ENCODE assay signal across 12 mouse cellular contexts in genomic region chr5:106451681-106452440, GRCm38 (mm10). TPM values are rescaled to one million over a fixed set of nuclear protein-coding genes. Genes with fewer than 3 reads are reported as not detected.
DNase-seq lines count a peak whose midpoint lies in the region; ATAC-seq and TF ChIP-seq lines count a peak whose summit lies in the region.
"Had no signal": no experiment of that assay in that cellular context is flagged by ENCODE, and none has a peak within 500 bp of the region (broad histone marks: within the 10 kb centered on the region; RNA-seq: fewer than 3 reads in every experiment).

No protein-coding gene starts in this region.

- under 1% methylated on average over 32 of the region's 32 CpGs for WGBS in heart, embryonic 12.5 days
- under 1% methylated on average over 32 of the region's 32 CpGs for WGBS in cerebellum, adult 2 months
- WGBS in forebrain, embryonic 16.5 days, result 2% methylated on average over 32 of the region's 32 CpGs
- WGBS in midbrain, postnatal 0 days, result 1% methylated on average over 32 of the region's 32 CpGs

- peaks cover 92% of the 10 kb centered on the region for H3K27me3 ChIP-seq in heart, embryonic 12.5 days (replicated peaks)
- no peaks in the 10 kb centered on the region for H3K27me3 ChIP-seq in cerebellum, adult 2 months (ENCODE audit: control insufficient read depth, insufficient read depth, low read length)
- peaks cover 81% of the 10 kb centered on the region for H3K27me3 ChIP-seq in forebrain, embryonic 16.5 days (replicated peaks; ENCODE audit: control insufficient read depth, insufficient read depth, low read length)
- peaks cover 50% of the 10 kb centered on the region for H3K27me3 ChIP-seq in midbrain, postnatal 0 days (ENCODE audit: insufficient read depth, low read length)

- peak overlapping the region; percentile 17 for H3K4me3 ChIP-seq in heart, embryonic 12.5 days
- H3K4me3 ChIP-seq in cerebellum, adult 2 months (replicated peaks; ENCODE audit: insufficient read depth, low read depth, low read length), result peak overlapping the region; percentile 89
- peak overlapping the region; percentile 13 for H3K4me3 ChIP-seq in forebrain, embryonic 16.5 days (replicated peaks; ENCODE audit: low read length)
- peak overlapping the region; percentile 29 for H3K4me3 ChIP-seq in midbrain, postnatal 0 days (ENCODE audit: low read depth, low read length)
- H3K4me3 ChIP-seq in left cerebral cortex, adult 2 months, result no peak overlapping the region
- H3K4me3 ChIP-seq: kidney, embryonic 15.5 days had no signal

- intact Hi-C loops in heart, postnatal 36 days (cut with DNase I), result no loop called here
- intact Hi-C loops in left cerebral cortex, postnatal 14 days (cut with DNase I), result no loop called here
- intact Hi-C loops in left cerebral cortex, adult 2 months (cut with DNase I), result no loop called here

- H3K9ac ChIP-seq in heart, embryonic 12.5 days, result no peak overlapping the region
- H3K9ac ChIP-seq in forebrain, embryonic 16.5 days (replicated peaks; ENCODE audit: low read depth, low read length), result no peak overlapping the region
- H3K9ac ChIP-seq in midbrain, postnatal 0 days (replicated peaks; ENCODE audit: low read length, poor library complexity, severe bottlenecking), result no peak overlapping the region
- H3K9ac ChIP-seq: kidney, embryonic 15.5 days; liver, embryonic 14.5 days had no signal

- H3K36me3 ChIP-seq in heart, embryonic 12.5 days, result no peaks in the 10 kb centered on the region
- H3K36me3 ChIP-seq in forebrain, embryonic 16.5 days (ENCODE audit: control insufficient read depth, insufficient read depth), result no peaks in the 10 kb centered on the region
- no peaks in the 10 kb centered on the region for H3K36me3 ChIP-seq in midbrain, postnatal 0 days (ENCODE audit: insufficient read depth, low read length)
- H3K36me3 ChIP-seq: kidney, embryonic 15.5 days had no signal

- no peak overlapping the region for H3K27ac ChIP-seq in heart, embryonic 12.5 days (ENCODE audit: poor library complexity, severe bottlenecking)
- peak overlapping the region; percentile 90 for H3K27ac ChIP-seq in cerebellum, adult 2 months (ENCODE audit: insufficient read depth, low read length)
- H3K27ac ChIP-seq in forebrain, embryonic 16.5 days (ENCODE audit: low read length), result no peak overlapping the region
- H3K27ac ChIP-seq in midbrain, postnatal 0 days (ENCODE audit: low read depth, low read length), result peak overlapping the region; percentile 43; the same call in 1 of the 2 replicates
- no peak overlapping the region for H3K27ac ChIP-seq in left cerebral cortex, adult 2 months
- H3K27ac ChIP-seq: kidney, embryonic 15.5 days; liver, embryonic 14.5 days had no signal

- no peak for DNase-seq in heart, postnatal 36 days
- DNase-seq in cerebellum, adult 2 months, result peak; percentile 65 to 78
- peak; percentile 52 for DNase-seq in midbrain, postnatal 0 days (ENCODE audit: low spot score)
- DNase-seq in left cerebral cortex, postnatal 14 days (ENCODE audit: low spot score in 2 of 2), result no peak
- no peak for DNase-seq in left cerebral cortex, adult 2 months (ENCODE audit: extremely low spot score in 1 of 2, low spot score in 2 of 2)
- DNase-seq in B cell, adult 2 months, result no peak
- DNase-seq: adrenal gland, adult 2 months; thymus, adult 2 months had no signal

- no peaks in the 10 kb centered on the region for H3K9me3 ChIP-seq in heart, embryonic 12.5 days (replicated peaks)
- H3K9me3 ChIP-seq in forebrain, embryonic 16.5 days (ENCODE audit: control insufficient read depth, low read length), result no peaks in the 10 kb centered on the region
- H3K9me3 ChIP-seq in midbrain, postnatal 0 days (ENCODE audit: low read length), result no peaks in the 10 kb centered on the region
- H3K9me3 ChIP-seq: kidney, embryonic 15.5 days had no signal

- TF ChIP-seq CTCF in cerebellum, adult 2 months (IDR thresholded peaks at IDR 0.05; ENCODE audit: borderline replicate concordance, insufficient read depth, low read depth, low read length), result no peak
- no peak for TF ChIP-seq CTCF in midbrain, postnatal 0 days (IDR thresholded peaks at IDR 0.05)
- TF ChIP-seq CTCF in left cerebral cortex, adult 2 months (IDR thresholded peaks at IDR 0.05), result no peak

- peaks cover 9% of the 10 kb centered on the region for H3K4me1 ChIP-seq in heart, embryonic 12.5 days (replicated peaks)
- H3K4me1 ChIP-seq in cerebellum, adult 2 months (ENCODE audit: control insufficient read depth, insufficient read depth, low read length), result peaks cover 10% of the 10 kb centered on the region
- H3K4me1 ChIP-seq in forebrain, embryonic 16.5 days (replicated peaks; ENCODE audit: control insufficient read depth, insufficient read depth, low read length), result peaks cover 7% of the 10 kb centered on the region
- H3K4me1 ChIP-seq in midbrain, postnatal 0 days (ENCODE audit: insufficient read depth, low read length), result peaks cover 4% of the 10 kb centered on the region; the same call in 1 of the 2 replicates

- peak overlapping the region; percentile 40 for H3K4me2 ChIP-seq in heart, embryonic 12.5 days
- H3K4me2 ChIP-seq in forebrain, embryonic 16.5 days (ENCODE audit: low read length), result no peak overlapping the region
- peak overlapping the region; percentile 45 for H3K4me2 ChIP-seq in midbrain, postnatal 0 days (ENCODE audit: low read depth, low read length, poor library complexity, severe bottlenecking)
- H3K4me2 ChIP-seq: kidney, embryonic 15.5 days had no signal

- TF ChIP-seq POLR2A in cerebellum, adult 2 months (IDR thresholded peaks at IDR 0.05; ENCODE audit: borderline replicate concordance, insufficient read depth, low read length), result 0 out of 2 replicates have a peak, but pooled peaks have one; percentile 11

- no peak for ATAC-seq in heart, embryonic 12.5 days (ENCODE audit: insufficient number of reproducible peaks, low FRiP score)
- no peak for ATAC-seq in forebrain, embryonic 16.5 days
- ATAC-seq in midbrain, postnatal 0 days (ENCODE audit: low FRiP score), result no peak

RNA-seq across cellular contexts. Expression of gene Barhl2, which starts 6.1 kb away (rescaled TPM):
- polyA plus RNA-seq in heart, embryonic 12.5 days (2016; fragmentation: Nextera tagmentation; extraction: Ambion mirVana), result not detected in 2 replicates
- total RNA-seq in heart, postnatal 36 days (2021), result not detected
- 33.4 and 38.4 TPM in 2 replicates for polyA plus RNA-seq in cerebellum, adult 2 months (2012; rRNA removed)
- polyA plus RNA-seq in forebrain, embryonic 16.5 days (2015; fragmentation: Nextera tagmentation; extraction: Ambion mirVana), result 0.47 and 1.6 TPM in 2 replicates
- total RNA-seq in midbrain, postnatal 0 days (2014; rRNA removed), result 27.6 and 28.0 TPM in 2 replicates
- 5.7 and 6.5 TPM in 2 replicates for polyA plus RNA-seq in midbrain, postnatal 0 days (2015; fragmentation: Nextera tagmentation; extraction: Ambion mirVana)
- under 1 TPM; 0.35 to 0.93 TPM for total RNA-seq in left cerebral cortex, postnatal 14 days (2021)
- total RNA-seq in left cerebral cortex, adult 2 months (2021), result under 1 TPM; 0.82 to 0.95 TPM
- total RNA-seq: adrenal gland, adult 2 months had no signal
- polyA plus RNA-seq: adrenal gland, adult 2 months; kidney, embryonic 15.5 days; thymus, adult 2 months had no signal

Comparison
In these comparisons a context has a peak if more than half of its experiments do, and no peak if none do; other contexts are left out.
1. H3K27ac ChIP-seq: peak in cerebellum, adult 2 months (single experiment) and midbrain, postnatal 0 days (single experiment); none in heart, embryonic 12.5 days (single experiment), forebrain, embryonic 16.5 days (single experiment) and left cerebral cortex, adult 2 months (single experiment).
2. DNase-seq: peak in cerebellum, adult 2 months (2 of 2) and midbrain, postnatal 0 days (single experiment); none in heart, postnatal 36 days (0 of 2), left cerebral cortex, postnatal 14 days (0 of 2), left cerebral cortex, adult 2 months (0 of 2) and B cell, adult 2 months (0 of 2).
3. RNA of gene Barhl2, which starts 6.1 kb away (total RNA-seq): 27.6 to 28.0 TPM in midbrain, postnatal 0 days; 0.82 to 0.95 TPM in left cerebral cortex, adult 2 months, 0.35 to 0.93 TPM in left cerebral cortex, postnatal 14 days and not detected in heart, postnatal 36 days; every median in the first group is over 10 times any median in the second.